Mouse (Mus musculus) adrenal gland, postnatal 25 days (tissue): ENCODE measurements around the gene Naa30. TPM values are rescaled to one million over a fixed set of nuclear protein-coding genes. Genes with fewer than 3 reads are reported as not detected.

ENCODE experiments used
- DNase-seq: peaks from one replicate; pipeline ENCODE4 v3.0.0; 2021; ENCODE audit warnings: mixed read lengths
- total RNA-seq: library from RNA; stranded (reverse); gene quantifications from 2 replicates; pipeline ENCODE4 v1.2.3, GENCODE M21; 2021

The Naa30 gene
- total RNA-seq, 1 experiment from 2014 or later: 32.0 TPM

GRCm38 (mm10) chr14:49226471-49226870 is 54.4 kb downstream of the Naa30 start:
- DNase-seq: no peak

- DNase-seq: no peak
Observed at GRCm38 (mm10) chr14:49226986-49227385, 55.0 kb downstream of the Naa30 start.

- DNase-seq: no peak
Observed at GRCm38 (mm10) chr14:49231845-49232244, 59.8 kb downstream of the Naa30 start.

GRCm38 (mm10) chr14:49234788-49235515 is 62.9 kb downstream of the Naa30 start:
- DNase-seq: peak; percentile 28

- DNase-seq: peak; percentile 70
Observed at GRCm38 (mm10) chr14:49238206-49238605, 66.2 kb downstream of the Naa30 start.

Other genes starting within 250 kb of the Naa30 start
- gene Ap5m1, start 106.1 kb upstream of the Naa30 start, total RNA-seq: 26.8 and 27.2 TPM in 2 replicates
- gene Exoc5, start 105.6 kb upstream of the Naa30 start, total RNA-seq: 36.4 and 39.1 TPM in 2 replicates
- not detected in 2 replicates for gene ccdc198, start 73.2 kb downstream of the Naa30 start, total RNA-seq